Mouse (Mus musculus): ENCODE data around the gene Ech1.
A peak's percentile ranks its signal among the peaks of the same experiment; 100 is the strongest.

Ech1 gene

GRCm38 (mm10) chr7:28863540-28863939 lies 38.5 kb downstream of the Ech1 start, which contains the start of gene Lgals7:
TSS of gene Lgals7 (plus strand) at chr7:28863853.
- DNase-seq: no peak

- no peak for DNase-seq
Observed at GRCm38 (mm10) chr7:28864288-28864750, 39.3 kb downstream of the Ech1 start.

GRCm38 (mm10) chr7:28865481-28866300 lies 40.7 kb downstream of the Ech1 start:
- DNase-seq: peak; percentile 85

- no peak for DNase-seq
Observed at GRCm38 (mm10) chr7:28866769-28867507, 41.9 kb downstream of the Ech1 start.

GRCm38 (mm10) chr7:28867508-28868340 lies 42.7 kb downstream of the Ech1 start:
- DNase-seq: peak; percentile 75

GRCm38 (mm10) chr7:28870901-28871664 lies 46.1 kb downstream of the Ech1 start:
- DNase-seq: no peak

GRCm38 (mm10) chr7:28874565-28874964 lies 49.5 kb downstream of the Ech1 start:
- DNase-seq: no peak

GRCm38 (mm10) chr7:28876099-28876498 lies 51.1 kb downstream of the Ech1 start:
- no peak for DNase-seq

- DNase-seq: no peak
Observed at GRCm38 (mm10) chr7:28877155-28877554, 52.1 kb downstream of the Ech1 start.

- no peak for DNase-seq
Observed at GRCm38 (mm10) chr7:28877856-28878255, 52.8 kb downstream of the Ech1 start.

GRCm38 (mm10) chr7:28879606-28880005 lies 54.6 kb downstream of the Ech1 start:
- no peak for DNase-seq

- DNase-seq: peak; percentile 34
Observed at GRCm38 (mm10) chr7:28880554-28880953, 55.5 kb downstream of the Ech1 start.

- no peak for DNase-seq
Observed at GRCm38 (mm10) chr7:28881199-28881598, 56.2 kb downstream of the Ech1 start, which contains the start of gene Capn12. TSS of gene Capn12 (plus strand) at chr7:28881422.

Measured in embryo, embryonic 11 days (tissue).